Mouse (Mus musculus): Measurements from ENCODE around the gene Ltbp4. TPM values are rescaled to one million over a fixed set of nuclear protein-coding genes. Genes with fewer than 3 reads are reported as not detected.
A peak's percentile ranks its signal among the peaks of the same experiment; 100 is the strongest.

Gene Ltbp4
- total RNA-seq, 1 experiment, result 65.8 TPM

- Histone ChIP-seq H3K27ac (ENCODE audit: insufficient read depth, low read depth, low read length, poor library complexity, severe bottlenecking) (no peak overlapping the region), H3K9ac (ENCODE audit: insufficient read depth, low read depth, low read length, poor library complexity, severe bottlenecking) (no peak overlapping the region), H3K9me3 (ENCODE audit: control insufficient read depth, insufficient read depth, low read depth, low read length) (no peaks in the 10 kb centered on the region), H3K4me1 (ENCODE audit: control insufficient read depth in 2 of 2, insufficient read depth in 2 of 2, low read length in 2 of 2, poor library complexity in 1 of 2) (peaks cover under 1 to 19% of the 10 kb centered on the region in 2 experiments; a peak in 2 of 4 replicates), H3K36me3 (ENCODE audit: control insufficient read depth, insufficient read depth, low read length, poor library complexity, severe bottlenecking) (peaks cover 33% of the 10 kb centered on the region; the same call in 1 of the 2 replicates), H3K4me3 (ENCODE audit: insufficient read depth in 1 of 2, low read depth in 1 of 2, low read length in 2 of 2, poor library complexity in 1 of 2, severe bottlenecking in 1 of 2) (no peak overlapping the region)
- TF ChIP-seq MAFK (IDR thresholded peaks at IDR 0.05; ENCODE audit: insufficient read depth, low read depth, low read length) (no peak), ZNF384 (IDR thresholded peaks at IDR 0.05; ENCODE audit: low read depth, low read length) (no peak), ZC3H11A (IDR thresholded peaks at IDR 0.05; ENCODE audit: borderline replicate concordance, low read depth, low read length) (0 out of 2 replicates have a peak, but pooled peaks have one; percentile 3), HCFC1 (IDR thresholded peaks at IDR 0.05; ENCODE audit: borderline replicate concordance, insufficient read depth, low read length) (no peak)
- in situ Hi-C loops (cut with MboI; ENCODE audit: low sequenced_read_pairs in 2 of 2, unreplicated experiment in 2 of 2), result loop anchor here in 1 of 2 experiments (25.0 kb wide), 1 partner anchor 410 kb away; the partner anchor contains the start of gene Zfp607b
- DNase-seq (ENCODE audit: low read depth, low spot score), result no peak
Measured at GRCm38 (mm10) chr7:27277191-27277590, 60.3 kb downstream of the Ltbp4 start.

DNA sequence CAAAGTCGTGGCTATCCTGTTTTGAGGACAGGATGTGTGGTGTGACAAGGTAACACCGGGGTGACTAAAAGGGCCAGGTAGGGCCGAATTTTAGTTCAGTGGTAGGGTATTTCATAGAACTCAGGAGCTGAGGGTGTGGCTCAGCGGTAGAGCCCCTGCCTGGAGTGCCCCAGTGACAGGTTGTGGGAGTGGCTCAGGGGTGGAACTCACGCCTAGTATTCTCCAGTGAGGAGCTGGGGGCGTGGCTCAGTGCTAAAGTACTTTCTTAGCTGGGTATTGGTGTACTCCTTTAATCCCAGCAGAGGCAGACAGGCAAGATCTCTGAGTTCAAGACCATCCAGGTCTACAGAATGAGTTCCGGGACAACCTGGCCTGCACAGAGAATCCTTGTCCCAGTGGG, 61.5 kb downstream of the Ltbp4 start:
- Histone ChIP-seq H3K9me3 (ENCODE audit: control insufficient read depth, insufficient read depth, low read depth, low read length) (no peaks in the 10 kb centered on the region), H3K36me3 (ENCODE audit: control insufficient read depth, insufficient read depth, low read length, poor library complexity, severe bottlenecking) (peaks cover 33% of the 10 kb centered on the region; the same call in 1 of the 2 replicates), H3K4me1 (ENCODE audit: control insufficient read depth in 2 of 2, insufficient read depth in 2 of 2, low read length in 2 of 2, poor library complexity in 1 of 2) (peaks cover 0 to 12% of the 10 kb centered on the region in 2 experiments; a peak in 2 of 4 replicates), H3K27ac (ENCODE audit: insufficient read depth, low read depth, low read length, poor library complexity, severe bottlenecking) (no peak overlapping the region), H3K9ac (ENCODE audit: insufficient read depth, low read depth, low read length, poor library complexity, severe bottlenecking) (no peak overlapping the region), H3K4me3 (ENCODE audit: insufficient read depth in 1 of 2, low read depth in 1 of 2, low read length in 2 of 2, poor library complexity in 1 of 2, severe bottlenecking in 1 of 2) (no peak overlapping the region)
- peak; percentile 56 for DNase-seq (ENCODE audit: low read depth, low spot score)
- TF ChIP-seq MAFK (IDR thresholded peaks at IDR 0.05; ENCODE audit: insufficient read depth, low read depth, low read length) (no peak), ZC3H11A (IDR thresholded peaks at IDR 0.05; ENCODE audit: borderline replicate concordance, low read depth, low read length) (no peak), CHD2 (IDR thresholded peaks at IDR 0.05; ENCODE audit: low read depth, low read length) (no peak), ZNF384 (IDR thresholded peaks at IDR 0.05; ENCODE audit: low read depth, low read length) (no peak), HCFC1 (IDR thresholded peaks at IDR 0.05; ENCODE audit: borderline replicate concordance, insufficient read depth, low read length) (no peak)
- in situ Hi-C loops (cut with MboI; ENCODE audit: low sequenced_read_pairs in 2 of 2, unreplicated experiment in 2 of 2), result loop anchor here in 1 of 2 experiments (25.0 kb wide), 1 partner anchor 411 kb away; the partner anchor contains the start of gene Zfp607b

DNA sequence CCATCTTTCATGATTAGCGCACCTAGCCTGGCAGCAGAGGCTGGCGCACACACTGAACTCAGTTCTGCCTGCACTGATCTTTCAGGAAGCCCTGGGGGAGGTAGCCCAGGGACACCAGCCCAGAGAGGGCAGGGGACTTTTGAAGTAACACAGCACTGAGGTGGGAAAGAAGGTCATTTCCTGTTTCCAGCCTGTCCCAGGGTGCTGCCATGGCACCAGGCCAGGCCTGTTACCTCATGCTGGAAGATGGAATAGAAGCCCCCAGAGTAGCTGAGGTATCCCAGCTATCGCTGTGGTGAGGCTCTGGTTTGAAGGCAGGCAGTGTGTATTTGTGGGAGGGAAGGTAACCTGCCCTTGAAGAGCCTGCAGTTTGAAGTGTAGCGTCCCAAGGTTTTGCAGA, 62.6 kb downstream of the Ltbp4 start:
- no peak for TF ChIP-seq MAFK (IDR thresholded peaks at IDR 0.05; ENCODE audit: insufficient read depth, low read depth, low read length)
- no peak for TF ChIP-seq CHD2 (IDR thresholded peaks at IDR 0.05; ENCODE audit: low read depth, low read length)
- TF ChIP-seq ZNF384 (IDR thresholded peaks at IDR 0.05; ENCODE audit: low read depth, low read length), result no peak
- no peak overlapping the region; the same call in 1 of the 2 replicates for H3K27ac ChIP-seq (ENCODE audit: insufficient read depth, low read depth, low read length, poor library complexity, severe bottlenecking)
- H3K4me3 ChIP-seq (ENCODE audit: insufficient read depth in 1 of 2, low read depth in 1 of 2, low read length in 2 of 2, poor library complexity in 1 of 2, severe bottlenecking in 1 of 2), result no peak overlapping the region
- H3K4me1 ChIP-seq (ENCODE audit: control insufficient read depth in 2 of 2, insufficient read depth in 2 of 2, low read length in 2 of 2, poor library complexity in 1 of 2), result peaks cover 0 to 12% of the 10 kb centered on the region in 2 experiments; a peak in 2 of 4 replicates
- in situ Hi-C loops (cut with MboI; ENCODE audit: low sequenced_read_pairs in 2 of 2, unreplicated experiment in 2 of 2), result loop anchor here in 1 of 2 experiments (25.0 kb wide), 1 partner anchor 412 kb away; the partner anchor contains the start of gene Zfp607b
- peaks cover 33% of the 10 kb centered on the region; the same call in 1 of the 2 replicates for H3K36me3 ChIP-seq (ENCODE audit: control insufficient read depth, insufficient read depth, low read length, poor library complexity, severe bottlenecking)
- no peaks in the 10 kb centered on the region for H3K9me3 ChIP-seq (ENCODE audit: control insufficient read depth, insufficient read depth, low read depth, low read length)
- no peak for DNase-seq (ENCODE audit: low read depth, low spot score)
- H3K9ac ChIP-seq (ENCODE audit: insufficient read depth, low read depth, low read length, poor library complexity, severe bottlenecking), result 0 out of 2 replicates have a peak overlapping the region, but pooled peaks have one; percentile 36

GRCm38 (mm10) chr7:27273739-27274351, 63.6 kb downstream of the Ltbp4 start:
- Histone ChIP-seq H3K4me1 (ENCODE audit: control insufficient read depth in 2 of 2, insufficient read depth in 2 of 2, low read length in 2 of 2, poor library complexity in 1 of 2) (peaks cover 0 to 12% of the 10 kb centered on the region in 2 experiments; a peak in 2 of 4 replicates), H3K36me3 (ENCODE audit: control insufficient read depth, insufficient read depth, low read length, poor library complexity, severe bottlenecking) (peaks cover 31% of the 10 kb centered on the region; the same call in 1 of the 2 replicates), H3K9me3 (ENCODE audit: control insufficient read depth, insufficient read depth, low read depth, low read length) (no peaks in the 10 kb centered on the region), H3K27ac (ENCODE audit: insufficient read depth, low read depth, low read length, poor library complexity, severe bottlenecking) (peak overlapping the region; percentile 30), H3K4me3 (ENCODE audit: insufficient read depth in 1 of 2, low read depth in 1 of 2, low read length in 2 of 2, poor library complexity in 1 of 2, severe bottlenecking in 1 of 2) (peak overlapping the region; percentile 4 to 63), H3K9ac (ENCODE audit: insufficient read depth, low read depth, low read length, poor library complexity, severe bottlenecking) (peak overlapping the region; percentile 58; the same call in 1 of the 2 replicates)
- 0 out of 2 replicates have a peak, but pooled peaks have one; percentile 0 for TF ChIP-seq ZC3H11A (IDR thresholded peaks at IDR 0.05; ENCODE audit: borderline replicate concordance, low read depth, low read length)
- no peak for TF ChIP-seq ZNF384 (IDR thresholded peaks at IDR 0.05; ENCODE audit: low read depth, low read length)
- 0 out of 2 replicates have a peak, but pooled peaks have one; percentile 18 for TF ChIP-seq HCFC1 (IDR thresholded peaks at IDR 0.05; ENCODE audit: borderline replicate concordance, insufficient read depth, low read length)
- in situ Hi-C loops (cut with MboI; ENCODE audit: low sequenced_read_pairs in 2 of 2, unreplicated experiment in 2 of 2), result no loop called here
- peak; percentile 93 for DNase-seq (ENCODE audit: low read depth, low spot score)

Data from ES-E14 (cell line).